Mouse (Mus musculus) olfactory bulb, adult 2 months (tissue): ENCODE data around the gene Zkscan4. TPM values are rescaled to one million over a fixed set of nuclear protein-coding genes. Genes with fewer than 3 reads are reported as not detected.
"Not testable (repeated sequence)": the region's sequence is repeated elsewhere in the genome, so short reads cannot be mapped to it uniquely, and the experiment has no call there.

Source experiments
- H3K27ac ChIP-seq: fragments of 200-500 bp; 2 replicates; pipeline ENCODE4 v1.5.1; 2012; ENCODE audit warnings: low read depth, low read length; ENCODE audit not compliant: insufficient read depth
- H3K4me1 ChIP-seq: fragments of 200-500 bp; 2 replicates; pipeline ENCODE4 v1.6.1; 2012; ENCODE audit warnings: low read length; ENCODE audit not compliant: control insufficient read depth, insufficient read depth
- H3K4me3 ChIP-seq: fragments of 200-500 bp; 2 replicates; pipeline ENCODE4 v1.5.1; 2012; ENCODE audit warnings: mild to moderate bottlenecking, low read depth, low read length, moderate library complexity; ENCODE audit not compliant: insufficient read depth
- CTCF ChIP-seq: fragments of 200-500 bp; IDR thresholded peaks from 2 replicates; pipeline ENCODE4 v1.5.1; 2012; ENCODE audit warnings: low read depth, mild to moderate bottlenecking, low read length, moderate library complexity; ENCODE audit not compliant: insufficient read depth
- POLR2A ChIP-seq: fragments of 200-500 bp; IDR thresholded peaks from 2 replicates; pipeline ENCODE4 v1.6.1; 2012; ENCODE audit warnings: mild to moderate bottlenecking, low read depth, low read length, moderate library complexity; ENCODE audit not compliant: insufficient read depth
- WGBS: fragments of 180-500 bp; shearing (Covaris S2); methylation state at CpG from one replicate; pipeline ENCODE4 v1.1.7; 2018; 5-methylcytosine and 5-hydroxymethylcytosine counted together
- polyA plus RNA-seq: library from polyadenylated mRNA; stranded (reverse); fragments of >200 nt; gene quantifications from 2 replicates; pipeline ENCODE4 v1.2.4, GENCODE M21; 2012; ENCODE audit warnings: low replicate concordance; ENCODE audit not compliant: missing spikeins, insufficient read depth, insufficient read length

Zkscan4 gene
- not detected in 2 replicates for polyA plus RNA-seq

- not testable (repeated sequence) for H3K4me1 ChIP-seq
- H3K27ac ChIP-seq = peak within 1 kb of the TSS; percentile 71
- H3K4me3 ChIP-seq = peak within 1 kb of the TSS; percentile 80
- WGBS = 1% methylated on average over 31 of the region's 31 CpGs
Observed at GRCm38 (mm10) chr13:21478759-21479670, at the start of gene Zkscan4, which contains the start of gene Gm10065. Gene Zkscan4, plus strand, starts transcription at chr13:21478907. Gene Gm10065, minus strand, starts transcription at chr13:21479441.

GRCm38 (mm10) chr13:21435476-21435875 lies 43.2 kb upstream of the Zkscan4 start:
- TF ChIP-seq POLR2A (no peak), CTCF (no peak)

GRCm38 (mm10) chr13:21440503-21441206 lies 38.1 kb upstream of the Zkscan4 start, which contains the start of gene Pgbd1:
Gene Pgbd1, minus strand, starts transcription at chr13:21441058.
- peak within 1 kb of the TSS; percentile 57 for H3K27ac ChIP-seq
- H3K4me1 ChIP-seq = peaks cover 2% of the 10 kb centered on the region; the same call in 1 of the 2 replicates
- under 1% methylated on average over 32 of the region's 32 CpGs for WGBS
- TF ChIP-seq CTCF (peak; percentile 43; the same call in 1 of the 2 replicates), POLR2A (no peak)
- H3K4me3 ChIP-seq = peak within 1 kb of the TSS; percentile 45

More at GRCm38 (mm10) chr13:21435476-21435875, 43.2 kb upstream of the Zkscan4 start:
- no peak overlapping the region for H3K4me3 ChIP-seq
- WGBS = 85% methylated on average over 4 of the region's 4 CpGs
- no peak overlapping the region for H3K27ac ChIP-seq
- H3K4me1 ChIP-seq = peaks cover 2% of the 10 kb centered on the region; the same call in 1 of the 2 replicates

- 21% methylated on average over 10 of the region's 10 CpGs for WGBS
- Histone ChIP-seq H3K27ac (peak overlapping the region; percentile 57; the same call in 1 of the 2 replicates), H3K4me1 (peaks cover 2% of the 10 kb centered on the region; the same call in 1 of the 2 replicates), H3K4me3 (peak overlapping the region; percentile 45)
- TF ChIP-seq CTCF (no peak), POLR2A (no peak)
Observed at GRCm38 (mm10) chr13:21441207-21441572, 37.5 kb upstream of the Zkscan4 start.

GRCm38 (mm10) chr13:21446796-21447195 lies 31.9 kb upstream of the Zkscan4 start:
- H3K4me3 ChIP-seq = no peak overlapping the region
- H3K4me1 ChIP-seq = no peaks in the 10 kb centered on the region; the same call in 1 of the 2 replicates
- H3K27ac ChIP-seq = no peak overlapping the region
- TF ChIP-seq POLR2A (no peak), CTCF (no peak)
- 81% methylated on average over 9 of the region's 9 CpGs for WGBS

GRCm38 (mm10) chr13:21447856-21448614 lies 30.7 kb upstream of the Zkscan4 start:
- Histone ChIP-seq H3K4me3 (no peak overlapping the region), H3K27ac (no peak overlapping the region), H3K4me1 (no peaks in the 10 kb centered on the region; the same call in 1 of the 2 replicates)
- WGBS = 77% methylated on average over 16 of the region's 16 CpGs
- no peak for TF ChIP-seq POLR2A
- no peak for TF ChIP-seq CTCF

- H3K27ac ChIP-seq = peak overlapping the region; percentile 78; the same call in 1 of the 2 replicates
- no peaks in the 10 kb centered on the region; the same call in 1 of the 2 replicates for H3K4me1 ChIP-seq
- H3K4me3 ChIP-seq = peak overlapping the region; percentile 83
- WGBS = under 1% methylated on average over 13 of the region's 13 CpGs
- no peak for TF ChIP-seq CTCF
- no peak for TF ChIP-seq POLR2A
Observed at GRCm38 (mm10) chr13:21453042-21453441, 25.7 kb upstream of the Zkscan4 start.

GRCm38 (mm10) chr13:21453449-21453848 lies 25.3 kb upstream of the Zkscan4 start, which contains the start of gene Zscan26:
Gene Zscan26, minus strand, starts transcription at chr13:21453730.
- Histone ChIP-seq H3K27ac (peak within 1 kb of the TSS; percentile 78), H3K4me1 (no peaks in the 10 kb centered on the region; the same call in 1 of the 2 replicates), H3K4me3 (peak within 1 kb of the TSS; percentile 83)
- WGBS = under 1% methylated on average over 23 of the region's 23 CpGs
- TF ChIP-seq POLR2A (peak; percentile 51), CTCF (no peak)
